Mouse (Mus musculus): ENCODE measurements at regions not wholly inside any gene's neighbourhood (a gene's known extent, or its start where the extent isn't known, plus 50 kb on each side); places are given as distances from the start of the nearest gene placed in this dataset.

GRCm38 (mm10) chr12:67471666-67472065 is 249.3 kb upstream of the Mdga2 start:
- Histone ChIP-seq H3K9ac (no peak overlapping the region), H3K36me3 (ENCODE audit: insufficient read depth) (no peaks in the 10 kb centered on the region), H3K4me1 (ENCODE audit: insufficient read depth) (no peaks in the 10 kb centered on the region), H3K9me3 (ENCODE audit: low read length) (no peaks in the 10 kb centered on the region), H3K4me2 (ENCODE audit: low read depth) (no peak overlapping the region), H3K4me3 (ENCODE audit: low read depth, low read length) (no peak overlapping the region), H3K27me3 (ENCODE audit: insufficient read depth, low read length) (no peaks in the 10 kb centered on the region), H3K27ac (ENCODE audit: low read depth, low read length) (no peak overlapping the region)
- DNase-seq = no peak
- ATAC-seq = no peak
- 66% methylated on average over 2 of the region's 2 CpGs for WGBS
- TF ChIP-seq CTCF (IDR thresholded peaks at IDR 0.05; ENCODE audit: low read depth) = no peak

GRCm38 (mm10) chr12:67471001-67471400 is 248.7 kb upstream of the Mdga2 start:
- H3K4me1 ChIP-seq (ENCODE audit: insufficient read depth) = no peaks in the 10 kb centered on the region
- H3K9me3 ChIP-seq (ENCODE audit: low read length) = no peaks in the 10 kb centered on the region
- H3K27me3 ChIP-seq (ENCODE audit: insufficient read depth, low read length) = no peaks in the 10 kb centered on the region
- ATAC-seq (no peak), DNase-seq (no peak)
- H3K36me3 ChIP-seq (ENCODE audit: insufficient read depth) = no peaks in the 10 kb centered on the region
- no peak overlapping the region for H3K4me2 ChIP-seq (ENCODE audit: low read depth)
- TF ChIP-seq CTCF (IDR thresholded peaks at IDR 0.05; ENCODE audit: low read depth) = no peak
- no peak overlapping the region for H3K9ac ChIP-seq
- 73% methylated on average over 3 of the region's 3 CpGs for WGBS
- H3K27ac ChIP-seq (ENCODE audit: low read depth, low read length) = no peak overlapping the region
- H3K4me3 ChIP-seq (ENCODE audit: low read depth, low read length) = no peak overlapping the region

GRCm38 (mm10) chr12:67449109-67449508 is 226.8 kb upstream of the Mdga2 start:
- DNase-seq (no peak), ATAC-seq (no peak)
- Histone ChIP-seq H3K36me3 (ENCODE audit: insufficient read depth) (no peaks in the 10 kb centered on the region), H3K9ac (no peak overlapping the region), H3K27ac (ENCODE audit: low read depth, low read length) (no peak overlapping the region), H3K9me3 (ENCODE audit: low read length) (no peaks in the 10 kb centered on the region), H3K4me3 (ENCODE audit: low read depth, low read length) (no peak overlapping the region), H3K4me1 (ENCODE audit: insufficient read depth) (no peaks in the 10 kb centered on the region), H3K4me2 (ENCODE audit: low read depth) (no peak overlapping the region), H3K27me3 (ENCODE audit: insufficient read depth, low read length) (no peaks in the 10 kb centered on the region)
- 14% methylated on average over 1 of the region's 1 CpGs for WGBS
- no peak for TF ChIP-seq CTCF (IDR thresholded peaks at IDR 0.05; ENCODE audit: low read depth)

GRCm38 (mm10) chr12:67430318-67430950 is 208.1 kb upstream of the Mdga2 start:
- Histone ChIP-seq H3K9ac (no peak overlapping the region), H3K36me3 (ENCODE audit: insufficient read depth) (no peaks in the 10 kb centered on the region), H3K27me3 (ENCODE audit: insufficient read depth, low read length) (no peaks in the 10 kb centered on the region), H3K4me2 (ENCODE audit: low read depth) (no peak overlapping the region), H3K4me3 (ENCODE audit: low read depth, low read length) (no peak overlapping the region), H3K4me1 (ENCODE audit: insufficient read depth) (no peaks in the 10 kb centered on the region), H3K9me3 (ENCODE audit: low read length) (no peaks in the 10 kb centered on the region), H3K27ac (ENCODE audit: low read depth, low read length) (no peak overlapping the region)
- no peak; the same call in 1 of the 2 replicates for ATAC-seq
- DNase-seq = peak; percentile 80
- peak; percentile 80 for TF ChIP-seq CTCF (IDR thresholded peaks at IDR 0.05; ENCODE audit: low read depth)
- WGBS = 17% methylated on average over 6 of the region's 6 CpGs

- TF ChIP-seq CTCF (IDR thresholded peaks at IDR 0.05; ENCODE audit: low read depth) = no peak
- Histone ChIP-seq H3K9ac (no peak overlapping the region), H3K36me3 (ENCODE audit: insufficient read depth) (no peaks in the 10 kb centered on the region), H3K4me3 (ENCODE audit: low read depth, low read length) (no peak overlapping the region), H3K9me3 (ENCODE audit: low read length) (no peaks in the 10 kb centered on the region), H3K27ac (ENCODE audit: low read depth, low read length) (no peak overlapping the region), H3K4me1 (ENCODE audit: insufficient read depth) (no peaks in the 10 kb centered on the region), H3K4me2 (ENCODE audit: low read depth) (no peak overlapping the region), H3K27me3 (ENCODE audit: insufficient read depth, low read length) (no peaks in the 10 kb centered on the region)
- DNase-seq = no peak
- WGBS = 77% methylated on average over 6 of the region's 6 CpGs
- ATAC-seq = no peak
These were observed 204.5 kb upstream of the Mdga2 start for GRCm38 (mm10) chr12:67426801-67427200.

- Histone ChIP-seq H3K27ac (ENCODE audit: low read depth, low read length) (no peak overlapping the region), H3K9me3 (ENCODE audit: low read length) (no peaks in the 10 kb centered on the region), H3K4me2 (ENCODE audit: low read depth) (no peak overlapping the region), H3K4me1 (ENCODE audit: insufficient read depth) (no peaks in the 10 kb centered on the region), H3K27me3 (ENCODE audit: insufficient read depth, low read length) (no peaks in the 10 kb centered on the region), H3K4me3 (ENCODE audit: low read depth, low read length) (no peak overlapping the region), H3K9ac (no peak overlapping the region), H3K36me3 (ENCODE audit: insufficient read depth) (no peaks in the 10 kb centered on the region)
- DNase-seq (no peak), ATAC-seq (no peak)
- WGBS = 81% methylated on average over 3 of the region's 3 CpGs
- no peak for TF ChIP-seq CTCF (IDR thresholded peaks at IDR 0.05; ENCODE audit: low read depth)
These were observed 177.2 kb upstream of the Mdga2 start for GRCm38 (mm10) chr12:67399537-67399936.

GRCm38 (mm10) chr12:67374530-67374929 is 152.2 kb upstream of the Mdga2 start:
- 61% methylated on average over 1 of the region's 1 CpGs for WGBS
- ATAC-seq = no peak
- no peak for DNase-seq
- Histone ChIP-seq H3K27ac (ENCODE audit: low read depth, low read length) (no peak overlapping the region), H3K4me2 (ENCODE audit: low read depth) (no peak overlapping the region), H3K36me3 (ENCODE audit: insufficient read depth) (no peaks in the 10 kb centered on the region), H3K27me3 (ENCODE audit: insufficient read depth, low read length) (no peaks in the 10 kb centered on the region), H3K9me3 (ENCODE audit: low read length) (no peaks in the 10 kb centered on the region), H3K9ac (no peak overlapping the region), H3K4me3 (ENCODE audit: low read depth, low read length) (no peak overlapping the region), H3K4me1 (ENCODE audit: insufficient read depth) (no peaks in the 10 kb centered on the region)
- no peak for TF ChIP-seq CTCF (IDR thresholded peaks at IDR 0.05; ENCODE audit: low read depth)

All from forebrain, postnatal 0 days (tissue).